Mouse (Mus musculus) heart, postnatal 36 days (tissue): ENCODE data around the gene Swi5. TPM values are rescaled to one million over a fixed set of nuclear protein-coding genes. Genes with fewer than 3 reads are reported as not detected.

ENCODE experiments used
- DNase-seq, 2 experiments: peaks; one replicate each; pipeline ENCODE4 v3.0.0; 2021 to 2022
- intact Hi-C: fragments of 180-260 bp; cut with DNase I; formaldehyde crosslinking; loops from one replicate; pipeline ENCODE4 v1.15.1; 2025
- total RNA-seq, 2 experiments: library from RNA; stranded (reverse); gene quantifications; 2 replicates each; pipeline ENCODE4 v1.2.3; 2021

Swi5 gene
- total RNA-seq, 2 experiments from 2014 or later = 188 to 208 TPM

GRCm38 (mm10) chr2:32282727-32283126 lies 5.1 kb downstream of the Swi5 start:
- DNase-seq = peak; percentile 49 to 50
- intact Hi-C loops = loop anchor here (2.0 kb wide), 1 partner anchor 22 kb away; the partner anchor contains the start of gene Uck1

DNA sequence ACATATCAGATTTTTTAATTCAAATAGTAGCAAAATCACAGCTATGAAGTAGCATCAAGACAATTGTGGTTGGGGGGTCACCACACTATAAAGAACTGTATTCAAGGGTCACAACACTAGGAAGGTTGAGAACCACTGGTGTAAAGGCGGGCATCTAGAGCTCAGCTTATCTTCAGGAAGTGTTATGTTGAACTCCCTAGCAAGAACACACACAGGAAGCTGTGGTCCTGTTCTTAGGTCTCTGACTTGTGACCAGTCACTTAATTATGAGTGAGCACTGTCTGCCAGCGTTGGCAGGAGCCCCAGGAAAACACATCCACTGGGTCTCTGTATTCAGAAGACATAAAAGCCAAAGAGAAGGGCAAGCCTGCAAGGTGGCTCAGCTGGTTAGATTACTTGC lies 5.6 kb downstream of the Swi5 start:
- DNase-seq = no peak
- intact Hi-C loops = loop anchor here (2.0 kb wide), 1 partner anchor 21 kb away; the partner anchor contains the start of gene Uck1

DNA sequence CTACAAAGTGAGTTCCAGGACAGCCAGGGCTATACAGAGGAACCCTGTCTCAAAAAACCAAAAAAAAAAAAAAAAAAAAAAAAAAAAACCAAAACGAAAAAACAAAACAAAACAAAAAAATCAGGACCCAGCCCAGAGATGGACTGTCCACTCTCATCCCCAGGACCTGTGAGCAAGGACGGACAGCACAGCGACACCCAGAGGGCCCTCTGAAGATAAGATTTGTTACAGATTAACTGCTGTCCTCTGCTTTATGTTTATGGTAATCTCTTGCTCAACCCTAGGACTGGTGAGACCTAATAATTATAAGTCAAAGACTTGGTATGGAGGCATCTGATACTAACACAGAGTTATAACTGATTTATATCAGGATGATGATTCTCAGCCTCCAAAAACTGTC lies 12.1 kb downstream of the Swi5 start:
- no peak for DNase-seq
- intact Hi-C loops = no loop called here

DNA sequence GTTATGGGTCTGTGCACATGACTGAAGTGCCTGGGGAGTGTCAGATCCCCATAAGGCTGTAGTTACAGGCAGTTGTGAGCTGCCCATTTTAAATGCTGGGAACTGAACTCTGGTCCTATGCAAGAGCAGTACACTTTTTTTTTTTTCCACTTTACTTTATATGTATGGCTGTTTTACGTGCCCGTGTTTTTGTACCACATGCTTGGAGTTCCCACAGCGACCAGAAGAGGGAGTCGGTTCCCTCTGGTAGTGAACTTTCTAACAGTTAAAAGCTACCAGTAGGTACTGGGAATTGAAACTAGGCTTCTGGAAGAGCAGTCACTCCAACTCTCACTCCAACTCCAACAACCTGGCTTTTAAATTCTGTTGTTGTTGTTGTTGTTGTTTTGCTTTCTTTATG lies 27.2 kb downstream of the Swi5 start:
- peak; percentile 36 to 47 for DNase-seq
- intact Hi-C loops = loop anchor here (2.0 kb wide), 1 partner anchor 22 kb away; no protein-coding TSS in a partner anchor

- DNase-seq = peak; percentile 85 to 88
- intact Hi-C loops = loop anchor here (2.0 kb wide), 2 partner anchors 23 kb away; partner anchors contain the start of gene Pomt1
Measured at GRCm38 (mm10) chr2:32259657-32260417, 28.0 kb downstream of the Swi5 start, which contains the start of gene Uck1. Gene Uck1 (minus strand): TSS chr2:32260159.

- DNase-seq = no peak
- intact Hi-C loops = loop anchor here (2.0 kb wide), 1 partner anchor 22 kb away; the partner anchor contains the start of gene Pomt1
Measured at GRCm38 (mm10) chr2:32258887-32259533, 28.9 kb downstream of the Swi5 start.

GRCm38 (mm10) chr2:32256273-32256672 lies 31.6 kb downstream of the Swi5 start:
- intact Hi-C loops = no loop called here
- DNase-seq = no peak

- intact Hi-C loops = no loop called here
- no peak for DNase-seq
Measured at GRCm38 (mm10) chr2:32254563-32254962, 33.3 kb downstream of the Swi5 start.

DNA sequence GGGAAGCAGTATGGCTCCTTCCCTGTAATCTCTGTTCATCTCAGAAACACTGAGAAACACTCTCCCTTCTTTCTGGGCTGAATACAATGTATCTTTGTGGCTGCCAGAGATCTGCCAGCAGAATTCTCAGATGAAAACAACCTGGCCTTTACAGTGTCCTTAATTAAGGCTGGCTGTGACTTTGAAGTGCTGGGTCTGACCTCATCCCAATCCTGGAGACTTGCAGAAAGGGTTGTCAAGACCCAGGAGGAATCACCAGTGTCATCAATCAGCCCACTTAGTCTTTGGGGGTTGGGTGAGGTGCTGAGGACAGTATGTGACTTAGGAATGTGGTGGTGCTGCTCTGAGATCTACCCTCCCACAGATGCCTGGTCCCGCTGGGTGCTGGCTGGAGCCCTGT lies 34.5 kb downstream of the Swi5 start:
- DNase-seq = no peak
- intact Hi-C loops = no loop called here

DNA sequence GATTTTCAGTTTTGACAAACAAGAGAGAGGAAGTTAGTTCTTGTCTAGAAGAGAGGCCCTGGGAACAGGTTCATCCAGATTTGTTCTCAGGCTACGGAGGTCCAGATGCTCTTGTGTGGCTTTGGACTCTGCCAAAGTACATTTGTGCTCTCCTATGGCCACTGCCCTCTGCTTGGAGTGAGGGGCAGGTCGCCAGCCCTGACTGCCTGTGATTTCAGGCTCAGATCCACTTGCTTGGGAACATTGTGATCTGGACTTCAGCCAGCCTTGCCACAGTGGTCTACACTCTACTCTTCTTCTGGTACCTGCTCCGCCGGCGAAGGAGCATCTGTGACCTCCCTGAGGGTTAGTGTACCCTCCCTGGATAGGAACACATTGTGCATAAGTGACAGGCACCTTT lies 35.2 kb downstream of the Swi5 start:
- peak in 1 of 2 experiments; percentile 16 for DNase-seq
- intact Hi-C loops = no loop called here

GRCm38 (mm10) chr2:32251791-32252527 lies 35.9 kb downstream of the Swi5 start:
- no peak for DNase-seq

DNA sequence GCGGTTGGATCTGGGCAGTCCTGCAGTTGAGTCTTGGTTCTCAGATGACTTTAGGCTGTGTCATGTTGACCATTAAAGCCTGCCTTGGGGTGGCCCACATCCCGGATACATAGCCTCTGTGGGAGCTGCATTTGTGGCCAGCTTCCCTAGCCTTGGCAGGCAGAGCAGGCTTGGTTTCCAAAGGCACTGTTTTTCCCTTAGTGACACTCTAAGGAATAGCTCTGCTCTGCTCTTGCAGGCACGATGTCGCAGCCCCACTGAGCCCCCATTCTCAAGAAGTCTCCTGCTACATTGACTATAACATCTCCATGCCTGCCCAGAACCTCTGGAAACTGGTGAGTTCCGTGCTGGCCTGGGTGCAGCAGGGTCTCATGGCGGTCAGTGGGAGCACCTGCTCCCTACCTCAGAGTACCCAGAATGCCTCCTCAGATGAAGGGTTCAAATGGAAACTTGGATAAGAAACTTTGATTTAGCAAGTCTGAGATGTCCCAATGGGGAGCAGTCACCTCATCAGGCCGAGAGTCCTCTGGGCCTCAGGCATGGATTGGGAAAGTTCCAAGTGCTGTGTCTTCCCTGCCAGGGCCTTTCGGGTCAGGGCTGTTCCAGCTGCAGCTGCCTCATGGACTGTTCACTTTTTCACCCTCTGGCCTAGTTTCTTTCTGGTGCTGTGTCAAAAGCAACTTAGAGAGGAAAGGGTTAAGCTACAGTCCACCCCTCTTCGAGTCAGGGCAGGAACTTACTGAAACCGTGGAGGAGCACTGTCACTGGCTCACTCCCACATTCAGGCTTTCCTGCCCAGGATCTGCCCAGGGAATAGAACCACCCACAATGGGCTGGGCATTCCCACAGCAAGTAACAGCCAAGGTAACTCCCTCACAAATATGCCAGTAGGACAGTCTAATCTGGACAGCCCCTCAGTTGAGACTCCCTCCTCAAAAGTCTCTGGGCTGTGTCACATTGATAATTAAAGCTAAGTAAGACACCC lies 39.2 kb downstream of the Swi5 start:
- DNase-seq = peak in 1 of 2 experiments; percentile 29

More at GRCm38 (mm10) chr2:32251791-32252527, 35.9 kb downstream of the Swi5 start:
- intact Hi-C loops = no loop called here

GRCm38 (mm10) chr2:32246741-32247140 lies 41.1 kb downstream of the Swi5 start:
- no peak for DNase-seq
- intact Hi-C loops = no loop called here

More for the DNA sequence above, 39.2 kb downstream of the Swi5 start:
- intact Hi-C loops = no loop called here

DNA sequence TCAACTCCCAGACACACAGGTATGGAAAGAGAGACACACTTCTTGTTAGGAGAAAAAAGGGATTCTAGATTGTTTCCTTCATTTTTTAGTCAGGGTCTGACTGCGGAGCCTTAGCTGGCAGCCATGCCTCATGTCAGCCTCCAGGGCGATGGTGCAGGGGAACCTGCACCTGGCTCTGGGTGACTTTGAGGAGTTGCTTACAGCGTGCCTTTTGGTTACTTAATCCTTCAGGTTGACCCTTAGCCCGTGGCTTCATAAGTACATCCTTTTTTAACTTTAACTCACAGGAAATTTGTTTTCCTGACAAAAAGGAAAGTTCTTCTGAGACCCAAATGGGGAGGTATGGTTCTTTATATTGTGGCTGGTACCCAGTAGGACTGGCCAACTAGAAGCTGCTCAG lies 44.9 kb downstream of the Swi5 start:
- no peak for DNase-seq
- intact Hi-C loops = no loop called here

- DNase-seq = no peak
- intact Hi-C loops = no loop called here
Measured at GRCm38 (mm10) chr2:32240591-32240990, 47.3 kb downstream of the Swi5 start.

DNA sequence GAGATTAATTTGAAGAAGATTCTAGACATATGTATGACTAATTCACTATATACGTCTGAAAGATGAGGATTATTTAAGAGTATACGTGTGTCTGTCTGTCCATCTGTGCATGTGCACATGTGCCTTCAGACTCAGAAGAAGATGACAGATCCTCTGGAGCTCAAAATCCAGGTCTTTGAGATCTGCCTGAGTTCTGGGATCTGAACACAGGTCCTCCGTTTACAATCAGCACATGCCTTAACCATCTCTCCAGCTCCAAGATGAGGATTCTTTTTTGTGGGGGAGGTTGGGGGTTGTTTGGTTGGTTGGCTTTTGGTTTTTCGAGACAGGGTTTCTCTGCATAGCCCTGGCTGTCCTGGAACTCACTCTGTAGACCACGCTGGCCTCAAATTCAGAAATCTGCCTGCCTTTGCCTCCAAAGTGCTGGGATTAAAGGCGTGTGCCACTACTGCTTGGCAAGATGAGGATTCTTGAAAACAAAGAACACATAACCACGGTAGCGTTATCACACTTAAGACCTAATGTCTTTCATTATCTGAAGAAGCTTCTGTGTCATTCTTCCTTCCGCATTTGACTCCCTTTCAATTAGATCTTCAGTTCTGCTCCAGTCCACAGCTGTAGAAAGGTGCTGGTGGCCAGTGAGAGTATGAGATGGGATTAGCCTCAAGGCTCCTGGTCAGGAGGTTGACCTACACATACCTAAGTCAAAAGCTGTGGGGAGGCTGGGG lies 49.0 kb downstream of the Swi5 start:
- no peak for DNase-seq
- intact Hi-C loops = loop anchor here (5.0 kb wide), 1 partner anchor 102 kb away; no protein-coding TSS in a partner anchor

- intact Hi-C loops = loop anchor here (2.0 to 5.0 kb wide), 2 partner anchors 21 to 100 kb away; no protein-coding TSS in a partner anchor
- no peak for DNase-seq
Measured at GRCm38 (mm10) chr2:32237571-32237970, 50.3 kb downstream of the Swi5 start.

- intact Hi-C loops = loop anchor here (2.0 to 5.0 kb wide), 2 partner anchors 22 to 100 kb away; no protein-coding TSS in a partner anchor
- DNase-seq = peak; percentile 41 to 48
Measured at GRCm38 (mm10) chr2:32236760-32237487, 51.0 kb downstream of the Swi5 start.
